Mouse (Mus musculus): ENCODE results near the gene Rac2. TPM values are rescaled to one million over a fixed set of nuclear protein-coding genes. Genes with fewer than 3 reads are reported as not detected.

The Rac2 gene
- total RNA-seq, 2 experiments from 2014 or later, result 2.7 to 4.3 TPM

DNA sequence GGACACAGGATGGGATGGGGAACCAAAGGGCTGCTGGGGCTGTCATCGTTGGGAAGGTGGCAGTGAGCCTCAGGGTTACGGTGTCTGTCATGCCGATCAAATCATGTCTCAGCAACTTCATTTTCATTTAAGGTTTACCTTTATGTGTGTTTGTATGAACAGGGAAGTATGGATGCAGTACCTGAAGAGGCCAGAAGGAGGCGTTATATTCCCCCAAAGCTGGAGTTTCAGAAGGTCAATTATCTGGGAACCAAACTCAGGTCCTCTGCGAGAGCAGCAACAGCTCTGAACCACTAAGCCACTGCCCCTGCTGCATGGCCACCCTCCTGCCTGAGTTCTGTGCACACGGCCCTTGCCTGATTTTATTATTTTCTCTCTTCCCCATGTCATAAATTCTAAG, 18.2 kb upstream of the Rac2 start:
- no peak for DNase-seq (ENCODE audit: low spot score in 2 of 2)
- intact Hi-C loops (cut with DNase I), result no loop called here

DNA sequence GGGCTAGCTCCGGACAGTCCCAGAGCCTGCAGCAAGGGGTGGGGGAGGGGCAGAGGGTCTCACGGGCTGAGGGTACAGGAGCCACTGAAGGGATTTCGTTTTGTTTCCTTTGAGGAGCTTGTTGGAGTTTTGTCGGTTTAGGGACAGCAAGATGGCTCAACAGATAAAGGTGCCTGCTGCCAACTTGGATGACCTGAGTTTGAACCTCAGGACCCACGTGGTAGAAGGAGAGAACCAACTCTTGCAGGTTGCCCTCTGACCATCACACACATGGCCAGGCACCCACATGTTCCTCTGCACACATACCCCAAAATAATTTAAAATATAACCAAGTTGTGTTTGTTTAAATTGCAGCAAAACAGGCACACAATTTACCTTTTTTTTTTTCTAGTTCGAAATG, 17.4 kb upstream of the Rac2 start:
- intact Hi-C loops (cut with DNase I), result loop anchor here (5.0 kb wide), 1 partner anchor 32 kb away; no protein-coding TSS in a partner anchor
- DNase-seq (ENCODE audit: low spot score in 2 of 2), result no peak

DNA sequence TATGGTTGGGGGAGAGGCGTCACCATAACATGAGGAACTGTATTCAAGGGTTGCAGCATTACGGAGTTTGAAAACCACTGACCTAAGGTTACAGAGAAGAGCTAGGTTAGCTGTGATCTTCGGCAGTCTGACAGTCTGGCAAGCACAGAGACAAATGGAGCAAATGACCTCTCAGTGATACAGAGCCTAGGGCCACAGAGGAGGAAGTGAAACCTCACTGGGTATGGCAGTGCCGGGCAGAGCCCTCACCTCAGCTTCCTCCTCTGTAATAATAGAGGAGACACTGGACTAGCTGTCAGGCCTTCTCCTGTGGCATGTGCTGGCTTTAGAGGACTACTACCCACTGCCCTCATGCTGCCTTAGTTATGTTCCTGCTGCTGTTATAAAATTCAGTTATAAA, 16.3 kb upstream of the Rac2 start:
- intact Hi-C loops (cut with DNase I), result loop anchor here (5.0 kb wide), 1 partner anchor 33 kb away; no protein-coding TSS in a partner anchor
- no peak for DNase-seq (ENCODE audit: low spot score in 2 of 2)

GRCm38 (mm10) chr15:78588049-78588448, 15.5 kb upstream of the Rac2 start:
- no peak for DNase-seq (ENCODE audit: low spot score in 2 of 2)
- intact Hi-C loops (cut with DNase I), result loop anchor here (5.0 kb wide), 1 partner anchor 34 kb away; no protein-coding TSS in a partner anchor

- peak; percentile 85 for DNase-seq (ENCODE audit: low spot score in 2 of 2)
- intact Hi-C loops (cut with DNase I), result loop anchor here (2.0 to 5.0 kb wide), 3 partner anchors 35 to 157 kb away; no protein-coding TSS in a partner anchor
Observed at GRCm38 (mm10) chr15:78587050-78587994, 14.7 kb upstream of the Rac2 start.

DNA sequence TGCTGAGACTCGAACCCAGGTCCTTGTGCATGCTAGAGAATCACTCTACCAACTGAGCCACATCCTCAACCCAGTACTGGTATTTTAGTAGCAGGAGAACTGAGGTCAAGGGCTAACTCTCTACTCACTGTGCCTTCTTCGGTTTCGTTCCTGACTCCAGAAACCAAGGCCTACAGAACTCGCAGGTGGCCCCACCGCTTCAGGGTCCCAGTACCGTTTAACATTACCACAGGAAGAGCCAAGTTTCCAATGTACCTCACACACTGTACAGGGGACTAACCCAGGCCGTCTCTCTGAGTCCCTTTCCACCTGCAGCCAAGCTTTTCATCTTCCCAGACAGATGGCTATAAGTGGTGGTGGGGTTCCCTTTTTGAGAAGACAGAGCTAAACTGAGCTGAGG, 12.8 kb upstream of the Rac2 start:
- intact Hi-C loops (cut with DNase I), result loop anchor here (5.0 kb wide), 1 partner anchor 37 kb away; no protein-coding TSS in a partner anchor
- no peak for DNase-seq (ENCODE audit: low spot score in 2 of 2)

DNA sequence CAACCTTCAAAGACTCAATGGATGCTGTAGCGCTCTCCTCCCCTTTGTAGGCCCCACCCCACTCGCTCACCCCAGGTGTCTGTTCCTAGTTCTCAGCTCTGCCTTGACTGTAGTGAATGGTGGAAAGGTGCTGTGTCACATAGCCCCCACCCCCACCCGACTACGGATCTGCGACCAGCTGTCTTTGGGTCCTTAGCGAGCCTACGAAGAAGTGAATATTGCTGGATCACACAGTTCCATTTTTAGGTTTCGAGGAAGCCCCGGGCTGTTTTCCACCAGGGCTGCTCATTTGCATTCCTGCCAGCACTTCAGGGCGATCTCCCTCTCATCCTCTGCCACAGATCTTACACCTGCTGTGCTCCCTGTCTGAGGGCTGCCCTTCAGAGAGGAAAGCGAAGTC, 10.8 kb upstream of the Rac2 start:
- intact Hi-C loops (cut with DNase I), result loop anchor here (5.0 kb wide), 1 partner anchor 71 kb away; no protein-coding TSS in a partner anchor
- no peak for DNase-seq (ENCODE audit: low spot score in 2 of 2)

- no peak for DNase-seq (ENCODE audit: low spot score in 2 of 2)
- intact Hi-C loops (cut with DNase I), result no loop called here
Observed at GRCm38 (mm10) chr15:78576284-78576810, 3.8 kb upstream of the Rac2 start.

GRCm38 (mm10) chr15:78572270-78572600, 348 bp downstream of the Rac2 start:
- no peak for DNase-seq (ENCODE audit: low spot score in 2 of 2)
- intact Hi-C loops (cut with DNase I), result no loop called here

GRCm38 (mm10) chr15:78571554-78572269, 871 bp downstream of the Rac2 start:
- intact Hi-C loops (cut with DNase I), result no loop called here
- DNase-seq (ENCODE audit: low spot score in 2 of 2), result no peak

DNA sequence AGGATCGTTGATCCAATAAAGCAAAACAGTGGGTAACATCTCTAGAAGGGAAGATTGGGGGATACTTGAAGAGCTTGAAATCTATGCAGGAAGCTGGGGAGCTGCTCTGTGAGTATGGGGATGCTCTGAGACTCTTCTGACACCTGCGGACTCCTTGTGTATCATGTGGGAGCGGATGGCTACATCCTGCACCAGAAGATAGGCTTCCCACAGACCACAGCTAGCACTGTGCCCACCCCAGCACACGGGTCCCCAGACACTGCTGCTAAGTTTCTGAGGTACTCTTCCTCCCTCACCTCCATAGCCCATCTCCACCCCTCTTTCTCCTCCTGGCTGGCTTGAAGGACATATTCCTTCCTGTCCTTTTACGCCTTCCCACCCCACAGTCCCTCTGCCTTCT, 2.4 kb downstream of the Rac2 start:
- no peak for DNase-seq (ENCODE audit: low spot score in 2 of 2)
- intact Hi-C loops (cut with DNase I), result no loop called here

GRCm38 (mm10) chr15:78567608-78568120, 4.9 kb downstream of the Rac2 start:
- DNase-seq (ENCODE audit: low spot score in 2 of 2), result no peak
- intact Hi-C loops (cut with DNase I), result no loop called here

DNA sequence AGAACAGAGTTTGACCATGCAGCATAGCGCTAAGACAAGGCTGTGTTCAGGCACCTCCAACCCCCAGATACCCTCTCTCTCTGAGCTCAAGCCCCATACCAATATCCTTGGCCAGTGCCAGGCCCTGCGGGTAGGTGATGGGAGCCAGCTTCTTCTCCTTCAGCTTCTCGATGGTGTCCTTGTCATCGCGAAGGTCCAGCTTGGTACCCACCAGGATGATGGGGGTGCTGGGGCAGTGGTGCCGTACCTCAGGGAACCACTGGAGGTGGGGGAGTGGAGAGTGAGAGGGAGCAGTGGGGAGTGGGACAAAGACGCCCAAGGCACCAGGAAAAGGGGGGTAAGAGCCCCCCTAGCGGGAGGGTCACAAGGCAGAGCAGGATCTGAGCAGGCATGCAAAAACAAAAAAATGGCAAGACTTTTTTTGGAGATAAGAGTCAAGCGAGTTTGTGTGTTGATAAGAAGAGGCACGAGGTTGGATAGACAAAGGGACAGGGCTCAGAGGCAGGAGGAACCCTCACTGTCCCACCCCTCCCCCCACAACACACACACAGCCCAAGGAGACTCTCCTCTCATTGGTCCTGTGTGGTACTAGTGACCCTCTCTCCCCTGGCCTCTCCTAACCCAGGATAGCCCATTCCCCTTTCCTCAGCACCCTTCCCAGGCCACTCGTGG, 7.7 kb downstream of the Rac2 start:
- DNase-seq (ENCODE audit: low spot score in 2 of 2), result no peak
- intact Hi-C loops (cut with DNase I), result no loop called here

DNA sequence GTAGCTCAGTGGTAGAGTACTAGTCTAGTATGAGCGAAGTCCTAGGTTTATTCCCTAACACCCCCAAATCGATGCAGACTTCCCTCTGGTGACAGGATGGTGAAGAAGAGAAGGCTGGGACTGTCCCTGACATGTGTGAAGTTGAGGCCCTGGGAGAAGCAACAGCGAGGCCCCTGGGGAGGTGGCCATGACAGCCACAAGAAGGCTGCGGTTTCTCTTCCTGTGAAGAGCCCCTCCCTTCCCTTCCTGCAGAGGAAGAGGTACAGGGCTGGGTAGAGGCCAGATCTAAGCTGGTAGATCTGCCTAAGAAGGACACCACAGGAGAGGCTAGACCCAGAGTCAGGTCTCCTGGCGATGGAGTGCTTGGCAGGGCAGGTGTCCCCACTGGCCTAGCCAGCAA, 8.6 kb downstream of the Rac2 start:
- intact Hi-C loops (cut with DNase I), result no loop called here

DNA sequence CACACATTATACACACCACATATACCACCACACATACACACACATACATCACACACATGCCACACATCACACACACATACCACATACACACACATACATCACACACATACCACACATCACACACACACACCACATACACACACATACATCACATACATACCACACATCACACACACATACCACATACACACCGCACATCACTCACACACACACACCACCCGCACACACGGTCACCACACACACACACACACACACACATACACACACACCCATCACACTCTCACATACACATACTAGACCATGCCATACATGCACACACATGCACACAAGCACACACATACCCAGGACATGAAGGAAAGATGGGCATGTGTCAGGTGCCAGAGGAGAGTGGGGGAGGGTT, 9.2 kb downstream of the Rac2 start:
- intact Hi-C loops (cut with DNase I), result no loop called here
- no peak for DNase-seq (ENCODE audit: low spot score in 2 of 2)

More for the DNA sequence above, 8.6 kb downstream of the Rac2 start:
- no peak for DNase-seq (ENCODE audit: low spot score in 2 of 2)

GRCm38 (mm10) chr15:78559141-78559979, 13.2 kb downstream of the Rac2 start:
- DNase-seq (ENCODE audit: low spot score in 2 of 2), result no peak
- intact Hi-C loops (cut with DNase I), result no loop called here

DNA sequence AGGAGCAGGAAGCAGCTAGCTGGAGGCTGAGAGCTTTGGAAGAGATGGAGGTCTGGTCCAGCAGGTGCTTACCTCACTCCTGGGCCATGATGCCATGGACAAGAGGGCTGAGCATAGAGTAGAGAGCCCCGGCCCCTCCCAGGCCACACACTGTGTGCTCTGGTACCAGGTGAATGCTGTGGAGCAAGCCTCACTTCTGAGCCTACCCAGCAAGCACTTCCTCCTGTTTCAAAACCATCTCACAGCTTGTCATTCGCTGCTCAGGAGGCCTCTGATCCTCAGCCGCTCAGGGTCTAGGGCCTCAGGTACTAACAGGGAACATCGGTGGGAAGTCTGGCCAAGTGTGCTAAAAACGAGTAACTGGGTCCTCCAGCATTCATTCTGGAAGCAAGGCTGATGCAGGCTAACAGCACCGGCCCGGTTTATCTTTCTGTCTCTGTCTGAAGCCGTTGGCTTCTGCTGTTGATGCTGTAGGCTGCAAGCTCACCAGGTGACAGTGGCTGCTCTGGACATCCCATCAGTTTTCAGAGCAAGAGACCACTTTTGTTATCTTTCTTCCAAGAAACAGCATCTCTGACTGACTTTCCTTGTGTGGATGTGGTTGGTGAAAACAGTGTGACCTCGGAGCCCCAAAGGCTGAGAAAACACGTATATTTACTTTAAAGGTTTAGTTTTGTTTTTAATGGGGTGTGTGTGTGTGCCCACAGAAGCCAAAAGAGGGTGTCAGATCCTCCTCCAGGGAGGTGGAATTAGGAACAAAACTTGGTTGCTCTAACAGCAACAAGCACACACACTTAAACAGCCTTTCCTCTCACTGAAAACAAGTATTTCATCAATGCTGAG, 14.7 kb downstream of the Rac2 start:
- no peak for DNase-seq (ENCODE audit: low spot score in 2 of 2)

More for the DNA sequence above, 14.7 kb downstream of the Rac2 start:
- intact Hi-C loops (cut with DNase I), result no loop called here
